Mouse (Mus musculus) adrenal gland, adult 2 months (tissue): ENCODE measurements around the gene Dmc1. TPM values are rescaled to one million over a fixed set of nuclear protein-coding genes. Genes with fewer than 3 reads are reported as not detected.

ENCODE experiments used
- DNase-seq: peaks from one replicate; pipeline ENCODE4 v3.0.0; 2021
- polyA plus RNA-seq: library from polyadenylated mRNA; depleted of rRNA; stranded (reverse); fragments of >200 nt; gene quantifications from 2 replicates; pipeline ENCODE4 v1.2.3, GENCODE M21; 2012
- total RNA-seq, 2 experiments: library from RNA; stranded (reverse); gene quantifications; 2 replicates each; pipeline ENCODE4 v1.2.3; 2021

Dmc1 gene
- total and polyA plus RNA-seq, 3 experiments, result 0.08 to 2.0 (median 0.86) TPM

- no peak for DNase-seq
Measured at GRCm38 (mm10) chr15:79562417-79562816, 42.5 kb downstream of the Dmc1 start.

- DNase-seq, result no peak
Measured at GRCm38 (mm10) chr15:79559649-79560048, 45.3 kb downstream of the Dmc1 start.

- no peak for DNase-seq
Measured at GRCm38 (mm10) chr15:79552566-79552965, 52.3 kb downstream of the Dmc1 start.

GRCm38 (mm10) chr15:79548226-79548625 lies 56.7 kb downstream of the Dmc1 start:
- no peak for DNase-seq

- no peak for DNase-seq
Measured at GRCm38 (mm10) chr15:79547289-79547820, 57.6 kb downstream of the Dmc1 start.

- DNase-seq, result peak; percentile 98
Measured at GRCm38 (mm10) chr15:79546410-79547288, 58.3 kb downstream of the Dmc1 start, which contains the start of gene Ddx17. TSS of gene Ddx17 (minus strand) at chr15:79546741.

- peak; percentile 88 for DNase-seq
Measured at GRCm38 (mm10) chr15:79545921-79546399, 58.9 kb downstream of the Dmc1 start.

GRCm38 (mm10) chr15:79545496-79545895 lies 59.4 kb downstream of the Dmc1 start:
- DNase-seq, result no peak

- DNase-seq, result no peak
Measured at GRCm38 (mm10) chr15:79543968-79544367, 60.9 kb downstream of the Dmc1 start.

GRCm38 (mm10) chr15:79533796-79534195 lies 71.1 kb downstream of the Dmc1 start:
- no peak for DNase-seq

- DNase-seq, result no peak
Measured at GRCm38 (mm10) chr15:79529935-79530334, 75.0 kb downstream of the Dmc1 start.

GRCm38 (mm10) chr15:79527991-79528639 lies 76.8 kb downstream of the Dmc1 start:
- no peak for DNase-seq

- DNase-seq, result no peak
Measured at GRCm38 (mm10) chr15:79527192-79527591, 77.7 kb downstream of the Dmc1 start.

- DNase-seq, result no peak
Measured at GRCm38 (mm10) chr15:79525979-79526768, 78.7 kb downstream of the Dmc1 start.

GRCm38 (mm10) chr15:79525564-79525963 lies 79.3 kb downstream of the Dmc1 start:
- DNase-seq, result no peak

GRCm38 (mm10) chr15:79519400-79520220 lies 85.3 kb downstream of the Dmc1 start:
- no peak for DNase-seq

- no peak for DNase-seq
Measured at GRCm38 (mm10) chr15:79518571-79518970, 86.3 kb downstream of the Dmc1 start.

GRCm38 (mm10) chr15:79517710-79518109 lies 87.2 kb downstream of the Dmc1 start:
- no peak for DNase-seq

GRCm38 (mm10) chr15:79516171-79517096 lies 88.5 kb downstream of the Dmc1 start, which contains the start of gene Kdelr3:
TSS of gene Kdelr3 (plus strand) at chr15:79516411.
- peak; percentile 89 for DNase-seq

- DNase-seq, result no peak
Measured at GRCm38 (mm10) chr15:79513940-79514339, 91.0 kb downstream of the Dmc1 start.
